In the genomic region with DNA sequence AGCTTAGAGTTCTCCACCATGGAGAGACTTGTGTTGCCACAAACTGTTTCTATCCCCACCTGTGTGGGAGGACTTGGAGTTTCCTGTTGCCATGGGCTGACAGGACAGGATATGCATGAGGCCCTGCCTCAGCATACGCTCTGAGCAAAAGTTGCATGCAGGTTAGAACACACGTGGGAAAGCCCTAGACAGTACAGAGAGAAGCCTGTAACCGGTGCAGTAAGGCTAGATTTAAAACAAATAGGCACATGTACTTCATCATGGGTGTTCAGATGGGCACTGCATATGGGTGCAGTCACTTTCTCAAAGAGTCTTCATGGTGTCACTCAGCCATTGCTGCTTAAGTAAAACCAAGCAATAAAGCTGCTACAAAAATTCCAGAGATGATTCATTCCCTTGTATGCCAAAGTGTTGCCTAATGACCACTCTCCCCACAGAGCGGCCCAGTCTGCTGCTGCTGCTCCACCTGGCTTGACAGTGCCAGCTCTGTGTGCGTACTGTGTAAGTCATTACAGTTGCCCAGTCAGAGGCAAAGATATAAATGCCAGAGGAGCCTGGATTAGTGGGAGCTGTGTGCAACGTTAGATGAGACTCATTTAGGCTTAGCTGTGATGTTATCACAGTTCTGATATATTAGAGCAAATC, we compare ENCODE assay signal across 11 mouse cellular contexts. TPM values are rescaled to one million over a fixed set of nuclear protein-coding genes. Genes with fewer than 3 reads are reported as not detected.
DNase-seq lines count a peak whose midpoint lies in the region; ATAC-seq and TF ChIP-seq lines count a peak whose summit lies in the region.
"Had no signal": no experiment of that assay in that cellular context is flagged by ENCODE, and none has a peak within 500 bp of the region (broad histone marks: within the 10 kb centered on the region; RNA-seq: fewer than 3 reads in every experiment).

No protein-coding gene starts in this region.

- peaks cover 62% of the 10 kb centered on the region for H3K36me3 ChIP-seq in heart, embryonic 10.5 days
- H3K36me3 ChIP-seq in forebrain, embryonic 12.5 days (replicated peaks): peaks cover 74% of the 10 kb centered on the region

- H3K4me1 ChIP-seq in heart, embryonic 10.5 days: peaks cover 23% of the 10 kb centered on the region; the same call in 1 of the 2 replicates
- peaks cover 40% of the 10 kb centered on the region for H3K4me1 ChIP-seq in cerebellum, adult 2 months (ENCODE audit: control insufficient read depth, insufficient read depth, low read length)
- peaks cover 13% of the 10 kb centered on the region; the same call in 1 of the 2 replicates for H3K4me1 ChIP-seq in forebrain, embryonic 12.5 days

- no peak overlapping the region for H3K4me3 ChIP-seq in heart, embryonic 10.5 days
- H3K4me3 ChIP-seq in cerebellum, adult 2 months (replicated peaks; ENCODE audit: insufficient read depth, low read depth, low read length): no peak overlapping the region
- H3K4me3 ChIP-seq in forebrain, embryonic 12.5 days (replicated peaks): no peak overlapping the region

- H3K9ac ChIP-seq in forebrain, embryonic 12.5 days: no peak overlapping the region

- DNase-seq in heart, embryonic 10.5 days (ENCODE audit: low spot score): no peak
- no peak for DNase-seq in heart, adult 9 months (ENCODE audit: low spot score in 2 of 2)
- peak; percentile 85 for DNase-seq in NIH3T3 (ENCODE audit: low read depth)
- DNase-seq in cerebellum, adult 2 months: peak; percentile 69 to 88
- DNase-seq in induced T-regulatory cell, adult 2 months (ENCODE audit: low read depth): peak; percentile 15
- no peak for DNase-seq in urinary bladder, postnatal 25 days (ENCODE audit: low spot score)
- DNase-seq: kidney, adult 2 months; lung, postnatal 36 days; thymus, postnatal 36 days had no signal

- H3K4me2 ChIP-seq in forebrain, embryonic 12.5 days: no peak overlapping the region

- H3K27ac ChIP-seq in heart, embryonic 10.5 days: peak overlapping the region; percentile 96; the same call in 1 of the 2 replicates
- H3K27ac ChIP-seq in cerebellum, adult 2 months (ENCODE audit: insufficient read depth, low read length): peak overlapping the region; percentile 88
- H3K27ac ChIP-seq in forebrain, embryonic 12.5 days: no peak overlapping the region

- no peaks in the 10 kb centered on the region for H3K27me3 ChIP-seq in heart, embryonic 10.5 days (ENCODE audit: insufficient read depth, poor library complexity, severe bottlenecking)
- H3K27me3 ChIP-seq in cerebellum, adult 2 months (ENCODE audit: control insufficient read depth, insufficient read depth, low read length): no peaks in the 10 kb centered on the region
- no peaks in the 10 kb centered on the region for H3K27me3 ChIP-seq in forebrain, embryonic 12.5 days

- no peaks in the 10 kb centered on the region for H3K9me3 ChIP-seq in heart, embryonic 10.5 days
- H3K9me3 ChIP-seq in forebrain, embryonic 12.5 days: no peaks in the 10 kb centered on the region

- TF ChIP-seq CTCF in cerebellum, adult 2 months (IDR thresholded peaks at IDR 0.05; ENCODE audit: borderline replicate concordance, insufficient read depth, low read depth, low read length): no peak

- TF ChIP-seq POLR2A in cerebellum, adult 2 months (IDR thresholded peaks at IDR 0.05; ENCODE audit: borderline replicate concordance, insufficient read depth, low read length): no peak

- 92% methylated on average over 6 of the region's 6 CpGs for WGBS in heart, embryonic 10.5 days
- WGBS in cerebellum, adult 2 months: 35% methylated on average over 6 of the region's 6 CpGs
- 94% methylated on average over 6 of the region's 6 CpGs for WGBS in forebrain, embryonic 12.5 days

- ATAC-seq in forebrain, embryonic 12.5 days (ENCODE audit: low FRiP score): no peak
- ATAC-seq: forebrain, embryonic 14.5 days had no signal

RNA-seq across cellular contexts. Expression of gene Fbxl22, which starts 2.0 kb away (rescaled TPM):
- 38.9 and 70.4 TPM in 2 replicates for polyA plus RNA-seq in heart, embryonic 10.5 days (2016; fragmentation: Nextera tagmentation; extraction: Ambion mirVana)
- polyA plus RNA-seq in cerebellum, adult 2 months (2012; rRNA removed): 3.2 and 3.4 TPM in 2 replicates
- polyA plus RNA-seq in forebrain, embryonic 12.5 days (2016; fragmentation: Nextera tagmentation; extraction: Ambion mirVana): 2.4 TPM in 2 replicates

Comparison
In these comparisons a context has a peak if more than half of its experiments do, and no peak if none do; other contexts are left out.
1. DNase-seq: peak in NIH3T3 (single experiment), cerebellum, adult 2 months (2 of 2) and induced T-regulatory cell, adult 2 months (single experiment); none in heart, embryonic 10.5 days (single experiment), heart, adult 9 months (0 of 2) and urinary bladder, postnatal 25 days (single experiment).